Comparison of ENCODE assay signal across 22 mouse cellular contexts in genomic region chr4:87380716-87381115, GRCm38 (mm10).
DNase-seq lines count a peak whose midpoint lies in the region; ATAC-seq lines count a peak whose summit lies in the region.
"Had no signal": no experiment of that assay in that cellular context is flagged by ENCODE, and none has a peak within 500 bp of the region (broad histone marks: within the 10 kb centered on the region; RNA-seq: fewer than 3 reads in every experiment).

No protein-coding gene starts in this region.

- H3K36me3 ChIP-seq in midbrain, embryonic 11.5 days (ENCODE audit: control insufficient read depth, insufficient read depth, low read length) = no peaks in the 10 kb centered on the region
- H3K36me3 ChIP-seq in midbrain, embryonic 13.5 days = no peaks in the 10 kb centered on the region
- H3K36me3 ChIP-seq: G1E had no signal

- peak; percentile 40 for DNase-seq in adrenal gland, adult 2 months
- no peak for DNase-seq in adrenal gland, adult 18-20 months (ENCODE audit: low spot score in 2 of 2)
- DNase-seq in heart, adult 11 months = peak; percentile 30
- no peak for DNase-seq in heart, adult 8-10 months (ENCODE audit: low spot score)
- peak; percentile 66 for DNase-seq in midbrain, embryonic 11.5 days (ENCODE audit: low spot score, missing footprints)
- DNase-seq: adrenal gland, adult 8-10 months; adrenal gland, postnatal 10 days; adrenal gland, postnatal 14 days; adrenal gland, postnatal 25 days; adrenal gland, postnatal 36 days; B cell, adult 2 months; cerebellum, adult 11 months; cerebellum, adult 11-12 months; cerebellum, adult 18-20 months; cerebellum, adult 2 months; cerebellum, adult 8-10 months had no signal

- no peak overlapping the region for H3K4me3 ChIP-seq in midbrain, embryonic 11.5 days (ENCODE audit: low read depth, low read length)
- H3K4me3 ChIP-seq in midbrain, embryonic 13.5 days (replicated peaks) = no peak overlapping the region

- no peak for ATAC-seq in midbrain, embryonic 11.5 days (ENCODE audit: low FRiP score)
- ATAC-seq in midbrain, embryonic 13.5 days = no peak
- ATAC-seq: activated CD4-positive, CD25-positive, alpha-beta regulatory T cell, adult 4 months; CD4-positive, CD25-positive, alpha-beta regulatory T cell, adult 4 months; Patski had no signal

- no peak overlapping the region for H3K27ac ChIP-seq in midbrain, embryonic 11.5 days (ENCODE audit: low read depth, low read length)
- no peak overlapping the region for H3K27ac ChIP-seq in midbrain, embryonic 13.5 days

- WGBS in midbrain, embryonic 11.5 days = 85% methylated on average over 5 of the region's 5 CpGs
- WGBS in midbrain, embryonic 13.5 days = 80% methylated on average over 5 of the region's 5 CpGs

- H3K27me3 ChIP-seq in midbrain, embryonic 11.5 days (ENCODE audit: control insufficient read depth, insufficient read depth, low read length) = no peaks in the 10 kb centered on the region
- no peaks in the 10 kb centered on the region for H3K27me3 ChIP-seq in midbrain, embryonic 13.5 days
- H3K27me3 ChIP-seq: CH12.LX had no signal

- no peak overlapping the region for H3K4me2 ChIP-seq in midbrain, embryonic 11.5 days
- H3K4me2 ChIP-seq in midbrain, embryonic 13.5 days (replicated peaks) = no peak overlapping the region

- H3K9ac ChIP-seq in midbrain, embryonic 11.5 days (ENCODE audit: low read length) = no peak overlapping the region
- H3K9ac ChIP-seq in midbrain, embryonic 13.5 days (replicated peaks) = no peak overlapping the region

- H3K4me1 ChIP-seq in midbrain, embryonic 11.5 days (ENCODE audit: control insufficient read depth, insufficient read depth, low read length) = peaks cover 7% of the 10 kb centered on the region
- peaks cover 14% of the 10 kb centered on the region for H3K4me1 ChIP-seq in midbrain, embryonic 13.5 days (replicated peaks)

- H3K9me3 ChIP-seq in midbrain, embryonic 11.5 days (ENCODE audit: control insufficient read depth, low read length) = no peaks in the 10 kb centered on the region
- H3K9me3 ChIP-seq in midbrain, embryonic 13.5 days = no peaks in the 10 kb centered on the region
- H3K9me3 ChIP-seq: G1E had no signal

Comparison
In these comparisons a context has a peak if more than half of its experiments do, and no peak if none do; other contexts are left out.
1. DNase-seq: peak in adrenal gland, adult 2 months (single experiment), heart, adult 11 months (single experiment) and midbrain, embryonic 11.5 days (single experiment); none in adrenal gland, adult 18-20 months (0 of 2) and heart, adult 8-10 months (single experiment).